Mouse (Mus musculus) liver, embryonic 13.5 days (tissue): ENCODE data around the gene Faf2. TPM values are rescaled to one million over a fixed set of nuclear protein-coding genes. Genes with fewer than 3 reads are reported as not detected.

ENCODE experiments used
- ATAC-seq: fragments of 200-750 bp; cut with Nextera tagmentation; 2 replicates; pipeline ENCODE4 v1.8.0; 2017; ENCODE audit warnings: low read depth, mild to moderate bottlenecking, moderate number of reproducible peaks, moderate library complexity
- DNase-seq: peaks from one replicate; pipeline ENCODE4 v3.0.0; 2022
- H3K27ac ChIP-seq: fragments of 300-500 bp; sonication (generic); 2 replicates; pipeline ENCODE4 v1.5.1; 2015; ENCODE audit warnings: moderate library complexity, mild to moderate bottlenecking, inconsistent platforms
- H3K27me3 ChIP-seq: fragments of 300-500 bp; sonication (generic); 2 replicates; pipeline ENCODE4 v1.6.1; 2015; ENCODE audit warnings: mild to moderate bottlenecking, inconsistent platforms
- H3K36me3 ChIP-seq: fragments of 300-500 bp; sonication (generic); 2 replicates; pipeline ENCODE4 v1.6.1; 2015; ENCODE audit warnings: mild to moderate bottlenecking, inconsistent platforms
- H3K4me1 ChIP-seq: fragments of 300-500 bp; sonication (generic); replicated peaks from 2 replicates; pipeline ENCODE4 v1.6.1; 2015; ENCODE audit warnings: inconsistent platforms
- H3K4me2 ChIP-seq: fragments of 300-500 bp; sonication (generic); 2 replicates; pipeline ENCODE4 v1.6.1; 2015; ENCODE audit warnings: inconsistent platforms, mild to moderate bottlenecking, moderate library complexity
- H3K4me3 ChIP-seq: fragments of 300-500 bp; sonication (generic); replicated peaks from 2 replicates; pipeline ENCODE4 v1.5.1; 2015; ENCODE audit warnings: mild to moderate bottlenecking, inconsistent platforms
- H3K9ac ChIP-seq: fragments of 300-500 bp; sonication (generic); 2 replicates; pipeline ENCODE4 v1.6.1; 2015; ENCODE audit warnings: mild to moderate bottlenecking, inconsistent platforms
- H3K9me3 ChIP-seq: fragments of 300-500 bp; sonication (generic); replicated peaks from 2 replicates; pipeline ENCODE4 v1.6.1; 2016; ENCODE audit warnings: inconsistent platforms
- WGBS: fragments of 180-500 bp; shearing (Covaris S2); methylation state at CpG from one replicate; pipeline ENCODE4 v1.1.7; 2015; ENCODE audit not compliant: insufficient replicate concordance; 5-methylcytosine and 5-hydroxymethylcytosine counted together
- microRNA-seq: library from miRNA; unstranded; fragments of <30 nt; microRNA quantifications from one replicate; pipeline ENCODE4, GENCODE M21; 2016
- polyA plus RNA-seq: library from polyadenylated mRNA; unstranded; fragments of >200 nt; fragmentation: Nextera tagmentation; extraction: Ambion mirVana; gene quantifications from 2 replicates; pipeline ENCODE4 v1.2.1, GENCODE M21; 2015

Gene Faf2
- polyA plus RNA-seq, 1 experiment from 2014 or later = 30.5 TPM

GRCm38 (mm10) chr13:54693558-54694347, 72.2 kb downstream of the Faf2 start, which contains the start of gene Rnf44:
Gene Rnf44, minus strand, starts transcription at chr13:54693907.
- DNase-seq = peak; percentile 99
- Histone ChIP-seq H3K9ac (peak within 1 kb of the TSS; percentile 97), H3K36me3 (peaks cover 4% of the 10 kb centered on the region), H3K4me2 (peak within 1 kb of the TSS; percentile 96), H3K9me3 (no peaks in the 10 kb centered on the region), H3K4me1 (peaks cover 54% of the 10 kb centered on the region), H3K27ac (peak within 1 kb of the TSS; percentile 95), H3K27me3 (no peaks in the 10 kb centered on the region), H3K4me3 (peak within 1 kb of the TSS; percentile 93)
- peak; percentile 96 for ATAC-seq
- under 1% methylated on average over 92 of the region's 92 CpGs for WGBS

DNA sequence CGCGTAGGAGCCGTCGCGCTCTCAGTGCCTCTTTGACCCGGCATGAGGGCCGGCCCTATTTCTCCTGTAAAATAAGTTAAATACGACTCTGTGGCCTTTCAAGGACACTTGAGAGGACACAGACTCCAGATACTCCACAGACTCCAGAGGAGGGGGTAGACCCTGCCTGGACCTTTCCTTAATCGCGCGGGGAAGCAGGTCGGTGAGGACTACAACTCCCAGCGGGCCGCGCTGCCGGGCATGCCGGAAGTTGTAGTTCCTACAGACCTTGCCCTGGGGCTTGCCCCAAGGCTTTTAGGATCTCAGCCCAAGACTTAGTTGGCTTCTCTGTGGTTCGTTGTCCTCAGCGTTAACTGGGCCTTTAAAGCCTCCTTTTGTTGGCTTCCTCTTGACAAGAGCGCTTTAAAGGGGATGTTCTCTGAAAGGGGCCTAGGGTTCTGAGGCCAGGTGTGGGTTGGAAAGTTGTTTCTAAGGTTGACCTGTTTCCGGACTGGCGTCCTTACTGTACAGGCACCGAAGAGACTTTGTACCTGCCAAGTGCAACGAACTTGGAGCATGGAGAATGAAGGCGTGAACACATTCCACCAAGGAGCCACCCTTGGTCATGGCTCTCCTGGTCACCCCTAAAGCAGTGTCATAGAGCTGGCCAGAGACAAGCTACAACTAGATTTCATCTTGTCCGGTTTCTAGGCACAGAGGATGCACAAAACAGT, 72.9 kb downstream of the Faf2 start:
- Histone ChIP-seq H3K4me2 (peak overlapping the region; percentile 96), H3K9ac (peak overlapping the region; percentile 77), H3K4me3 (peak overlapping the region; percentile 93), H3K27ac (peak overlapping the region; percentile 95), H3K9me3 (no peaks in the 10 kb centered on the region), H3K36me3 (peaks cover 4% of the 10 kb centered on the region), H3K4me1 (peaks cover 47% of the 10 kb centered on the region), H3K27me3 (no peaks in the 10 kb centered on the region)
- DNase-seq (peak; percentile 85), ATAC-seq (peak; percentile 71)
- WGBS = 14% methylated on average over 26 of the region's 26 CpGs

GRCm38 (mm10) chr13:54695479-54696230, 74.1 kb downstream of the Faf2 start:
- WGBS = 76% methylated on average over 11 of the region's 11 CpGs
- no peak for ATAC-seq
- Histone ChIP-seq H3K9ac (no peak overlapping the region), H3K36me3 (peaks cover under 1% of the 10 kb centered on the region), H3K4me3 (no peak overlapping the region), H3K9me3 (no peaks in the 10 kb centered on the region), H3K27ac (no peak overlapping the region), H3K4me1 (peaks cover 40% of the 10 kb centered on the region), H3K4me2 (0 out of 2 replicates have a peak overlapping the region, but pooled peaks have one; percentile 12), H3K27me3 (no peaks in the 10 kb centered on the region)
- DNase-seq = no peak

DNA sequence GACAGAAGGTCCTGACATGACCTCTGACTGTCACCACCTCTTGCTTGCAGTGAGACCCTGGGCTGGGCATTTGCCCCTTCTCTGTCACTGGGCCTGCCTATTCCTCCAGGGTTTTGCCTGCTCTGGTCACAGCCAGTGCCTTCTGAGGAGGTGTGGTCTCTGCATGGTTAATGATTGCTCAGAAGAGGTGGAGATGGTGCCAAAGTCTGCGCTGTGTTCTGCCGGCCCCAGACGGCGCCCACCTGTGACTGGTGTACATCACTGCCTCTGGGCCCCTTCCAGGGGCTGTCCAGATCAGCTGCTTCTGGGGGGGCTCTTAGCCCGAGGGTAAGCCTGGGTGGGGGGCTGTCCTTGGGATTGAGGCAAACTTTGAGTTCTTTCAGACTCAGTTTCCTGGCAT, 79.7 kb downstream of the Faf2 start, which contains the start of gene Cdhr2:
TSS of gene Cdhr2 (plus strand) at position 219 of the 400 bp plus-strand sequence.
- Histone ChIP-seq H3K9ac (peak within 1 kb of the TSS; percentile 29; the same call in 1 of the 2 replicates), H3K36me3 (no peaks in the 10 kb centered on the region), H3K9me3 (no peaks in the 10 kb centered on the region), H3K4me2 (peak within 1 kb of the TSS; percentile 27; the same call in 1 of the 2 replicates), H3K27ac (peak within 1 kb of the TSS; percentile 59), H3K4me1 (peaks cover 17% of the 10 kb centered on the region; the same call in 1 of the 2 replicates), H3K27me3 (no peaks in the 10 kb centered on the region), H3K4me3 (peak within 1 kb of the TSS; percentile 22; the same call in 1 of the 2 replicates)
- peak; percentile 78 for ATAC-seq
- DNase-seq = no peak
- WGBS = 69% methylated on average over 5 of the region's 5 CpGs

- Histone ChIP-seq H3K27me3 (no peaks in the 10 kb centered on the region), H3K27ac (no peak overlapping the region), H3K36me3 (no peaks in the 10 kb centered on the region), H3K9me3 (no peaks in the 10 kb centered on the region), H3K4me3 (no peak overlapping the region), H3K9ac (peak overlapping the region; percentile 29; the same call in 1 of the 2 replicates), H3K4me1 (peaks cover 19% of the 10 kb centered on the region; the same call in 1 of the 2 replicates), H3K4me2 (peak overlapping the region; percentile 27; the same call in 1 of the 2 replicates)
- DNase-seq = no peak
- ATAC-seq = no peak
- WGBS = 46% methylated on average over 7 of the region's 7 CpGs
Measured at GRCm38 (mm10) chr13:54702507-54702906, 80.9 kb downstream of the Faf2 start.

- no peaks in the 10 kb centered on the region for H3K9me3 ChIP-seq
- WGBS = 42% methylated on average over 6 of the region's 6 CpGs
- H3K4me2 ChIP-seq = no peak overlapping the region
- no peaks in the 10 kb centered on the region for H3K27me3 ChIP-seq
- H3K27ac ChIP-seq = no peak overlapping the region
- peaks cover 19% of the 10 kb centered on the region; the same call in 1 of the 2 replicates for H3K4me1 ChIP-seq
- ATAC-seq (no peak), DNase-seq (no peak)
- H3K9ac ChIP-seq = no peak overlapping the region
- no peak overlapping the region for H3K4me3 ChIP-seq
- no peaks in the 10 kb centered on the region for H3K36me3 ChIP-seq
Measured at GRCm38 (mm10) chr13:54704890-54705289, 83.3 kb downstream of the Faf2 start.

DNA sequence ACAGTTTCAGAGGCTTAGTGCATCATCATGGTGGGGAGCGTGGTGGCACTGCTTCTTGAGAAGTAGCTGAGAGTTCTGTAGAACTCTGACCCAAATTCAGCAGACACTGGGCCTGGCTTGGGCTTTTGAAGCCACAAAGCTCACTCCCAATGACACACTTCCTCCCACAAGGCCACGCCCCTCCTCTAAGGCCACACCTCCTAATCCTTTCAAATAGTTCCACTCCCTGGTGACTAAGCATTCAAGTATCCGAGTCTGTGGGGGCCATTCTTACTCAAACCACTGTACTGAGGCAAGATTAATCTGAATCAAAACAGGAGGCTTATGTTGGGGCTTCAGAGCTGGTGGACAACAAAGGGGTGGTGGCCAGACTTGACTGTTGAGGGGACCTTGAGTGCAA, 89.3 kb downstream of the Faf2 start:
- no peak for ATAC-seq
- Histone ChIP-seq H3K27me3 (no peaks in the 10 kb centered on the region), H3K9ac (no peak overlapping the region), H3K4me1 (0 out of 2 replicates have a peak, but pooled peaks cover 3% of the 10 kb centered on the region), H3K27ac (no peak overlapping the region), H3K4me3 (no peak overlapping the region), H3K4me2 (no peak overlapping the region), H3K9me3 (0 out of 2 replicates have a peak, but pooled peaks cover 4% of the 10 kb centered on the region), H3K36me3 (no peaks in the 10 kb centered on the region)
- 50% methylated on average over 3 of the region's 3 CpGs for WGBS
- DNase-seq = no peak

Small RNA genes lying within 50 kb of the gene (microRNA-seq; reads per million reads assigned to microRNA genes)
- gene Gm24195 = not detected

Other genes with a start within 250 kb of the Faf2 start
- gene Thoc3, start 152.9 kb upstream of the Faf2 start, polyA plus RNA-seq = 67.5 and 69.2 TPM in 2 replicates
- 2.3 and 2.5 TPM in 2 replicates for gene Simc1, start 118.0 kb upstream of the Faf2 start, polyA plus RNA-seq
- gene 4833439L19Rik, start 56.3 kb upstream of the Faf2 start, polyA plus RNA-seq = 53.0 and 60.1 TPM in 2 replicates
- gene Arl10, start 46.8 kb upstream of the Faf2 start, polyA plus RNA-seq = 9.0 and 9.2 TPM in 2 replicates
- gene Nop16, start 31.7 kb upstream of the Faf2 start, polyA plus RNA-seq = 74.9 and 84.5 TPM in 2 replicates
- gene Higd2a, start 31.6 kb upstream of the Faf2 start, polyA plus RNA-seq = 117 and 118 TPM in 2 replicates
- gene Cltb, start 10.4 kb upstream of the Faf2 start, polyA plus RNA-seq = 51.0 and 54.2 TPM in 2 replicates
- gene Rnf44, start 72.1 kb downstream of the Faf2 start, polyA plus RNA-seq = 23.8 and 24.5 TPM in 2 replicates
- gene Cdhr2, start 79.7 kb downstream of the Faf2 start, polyA plus RNA-seq = 7.8 and 10.5 TPM in 2 replicates
- 0.02 and 0.05 TPM in 2 replicates for gene Gprin1, start 128.1 kb downstream of the Faf2 start, polyA plus RNA-seq
- not detected in 2 replicates for gene Sncb, start 144.8 kb downstream of the Faf2 start, polyA plus RNA-seq
- not detected in 2 replicates for gene Eif4e1b, start 162.2 kb downstream of the Faf2 start, polyA plus RNA-seq
- gene Tspan17, start 167.6 kb downstream of the Faf2 start, polyA plus RNA-seq = 1.5 and 2.0 TPM in 2 replicates